ENCODE assay signal across 30 mouse cellular contexts in genomic region chr5:137394456-137394855, GRCm38 (mm10). TPM values are rescaled to one million over a fixed set of nuclear protein-coding genes. Genes with fewer than 3 reads are reported as not detected.
DNase-seq lines count a peak whose midpoint lies in the region; ATAC-seq and TF ChIP-seq lines count a peak whose summit lies in the region.
"Had no signal": no experiment of that assay in that cellular context is flagged by ENCODE, and none has a peak within 500 bp of the region (broad histone marks: within the 10 kb centered on the region; RNA-seq: fewer than 3 reads in every experiment).

No protein-coding gene starts in this region.

- H3K36me3 ChIP-seq in liver, embryonic 14.5 days (replicated peaks; ENCODE audit: control insufficient read depth, insufficient read depth, low read depth) = no peaks in the 10 kb centered on the region
- H3K36me3 ChIP-seq in liver, embryonic 11.5 days (ENCODE audit: control insufficient read depth, insufficient read depth, low read length) = no peaks in the 10 kb centered on the region
- no peaks in the 10 kb centered on the region for H3K36me3 ChIP-seq in midbrain, postnatal 0 days (ENCODE audit: insufficient read depth, low read length)
- no peaks in the 10 kb centered on the region for H3K36me3 ChIP-seq in midbrain, embryonic 10.5 days
- no peaks in the 10 kb centered on the region for H3K36me3 ChIP-seq in ES-E14 (ENCODE audit: control insufficient read depth, insufficient read depth, low read length, poor library complexity, severe bottlenecking)
- no peaks in the 10 kb centered on the region for H3K36me3 ChIP-seq in stomach, postnatal 0 days (ENCODE audit: control insufficient read depth, insufficient read depth, low read length)
- H3K36me3 ChIP-seq: embryonic facial prominence, embryonic 10.5 days; embryonic facial prominence, embryonic 15.5 days; forebrain, embryonic 12.5 days; hindbrain, embryonic 12.5 days; neural tube, embryonic 15.5 days had no signal

- H3K9me3 ChIP-seq in liver, embryonic 14.5 days (ENCODE audit: control insufficient read depth, low read length) = no peaks in the 10 kb centered on the region
- H3K9me3 ChIP-seq in liver, embryonic 11.5 days (ENCODE audit: control insufficient read depth, low read length) = no peaks in the 10 kb centered on the region
- no peaks in the 10 kb centered on the region for H3K9me3 ChIP-seq in midbrain, postnatal 0 days (ENCODE audit: low read length)
- no peaks in the 10 kb centered on the region for H3K9me3 ChIP-seq in midbrain, embryonic 10.5 days (replicated peaks)
- no peaks in the 10 kb centered on the region for H3K9me3 ChIP-seq in ES-E14 (ENCODE audit: control insufficient read depth, insufficient read depth, low read depth, low read length)
- no peaks in the 10 kb centered on the region for H3K9me3 ChIP-seq in stomach, postnatal 0 days (ENCODE audit: control insufficient read depth, low read length)
- H3K9me3 ChIP-seq: embryonic facial prominence, embryonic 10.5 days; embryonic facial prominence, embryonic 15.5 days; forebrain, embryonic 12.5 days; hindbrain, embryonic 12.5 days; neural tube, embryonic 15.5 days had no signal

- WGBS in liver, embryonic 14.5 days (ENCODE audit: insufficient replicate concordance) = 29% methylated on average over 7 of the region's 7 CpGs
- WGBS in liver, embryonic 11.5 days = 43% methylated on average over 7 of the region's 7 CpGs
- WGBS in midbrain, postnatal 0 days = 51% methylated on average over 7 of the region's 7 CpGs
- WGBS in midbrain, embryonic 10.5 days = 45% methylated on average over 7 of the region's 7 CpGs
- 40% methylated on average over 7 of the region's 7 CpGs for WGBS in stomach, postnatal 0 days

- in situ Hi-C loops in ES-E14 (cut with MboI; ENCODE audit: low sequenced_read_pairs in 2 of 2, unreplicated experiment in 2 of 2) = no loop called here

- 0 out of 2 replicates have a peak, but pooled peaks have one; percentile 19 for TF ChIP-seq CTCF in liver, embryonic 14.5 days (IDR thresholded peaks at IDR 0.05; ENCODE audit: low read depth)
- peak; percentile 12; the same call in 1 of the 2 replicates for TF ChIP-seq CTCF in midbrain, postnatal 0 days (IDR thresholded peaks at IDR 0.05)
- TF ChIP-seq CTCF in stomach, postnatal 0 days (IDR thresholded peaks at IDR 0.05; ENCODE audit: low read depth) = peak; percentile 33

- H3K27ac ChIP-seq in liver, embryonic 14.5 days = no peak overlapping the region
- no peak overlapping the region for H3K27ac ChIP-seq in liver, embryonic 11.5 days (ENCODE audit: low read depth, low read length)
- no peak overlapping the region for H3K27ac ChIP-seq in midbrain, postnatal 0 days (ENCODE audit: low read depth, low read length)
- H3K27ac ChIP-seq in midbrain, embryonic 10.5 days (replicated peaks) = no peak overlapping the region
- H3K27ac ChIP-seq in ES-E14 (ENCODE audit: insufficient read depth, low read depth, low read length, poor library complexity, severe bottlenecking) = no peak overlapping the region
- H3K27ac ChIP-seq in stomach, postnatal 0 days (replicated peaks) = no peak overlapping the region
- H3K27ac ChIP-seq: embryonic facial prominence, embryonic 10.5 days; embryonic facial prominence, embryonic 15.5 days; forebrain, embryonic 12.5 days; hindbrain, embryonic 12.5 days; macrophage; neural tube, embryonic 15.5 days had no signal

- no peak overlapping the region for H3K4me3 ChIP-seq in liver, embryonic 14.5 days (ENCODE audit: insufficient read depth in 1 of 2, low read depth in 2 of 2, low read length in 2 of 2)
- no peak overlapping the region for H3K4me3 ChIP-seq in liver, embryonic 11.5 days (ENCODE audit: low read depth, low read length)
- H3K4me3 ChIP-seq in midbrain, postnatal 0 days (ENCODE audit: low read depth, low read length) = no peak overlapping the region
- no peak overlapping the region for H3K4me3 ChIP-seq in midbrain, embryonic 10.5 days
- H3K4me3 ChIP-seq in ES-E14 (ENCODE audit: insufficient read depth in 1 of 2, low read depth in 1 of 2, low read length in 2 of 2, poor library complexity in 1 of 2, severe bottlenecking in 1 of 2) = no peak overlapping the region
- no peak overlapping the region for H3K4me3 ChIP-seq in stomach, postnatal 0 days (ENCODE audit: low read depth, low read length)
- H3K4me3 ChIP-seq: embryonic facial prominence, embryonic 10.5 days; embryonic facial prominence, embryonic 15.5 days; forebrain, embryonic 12.5 days; hindbrain, embryonic 12.5 days; neural tube, embryonic 15.5 days had no signal

- TF ChIP-seq EP300 in liver, embryonic 14.5 days (IDR thresholded peaks at IDR 0.05; ENCODE audit: low read depth) = no peak
- TF ChIP-seq EP300 in stomach, postnatal 0 days (optimal IDR thresholded peaks at IDR 0.05) = no peak

- no peak overlapping the region for H3K4me2 ChIP-seq in liver, embryonic 14.5 days (ENCODE audit: low read depth)
- no peak overlapping the region for H3K4me2 ChIP-seq in liver, embryonic 11.5 days
- no peak overlapping the region for H3K4me2 ChIP-seq in midbrain, postnatal 0 days (ENCODE audit: low read depth, low read length, poor library complexity, severe bottlenecking)
- H3K4me2 ChIP-seq in stomach, postnatal 0 days (replicated peaks; ENCODE audit: low read depth) = no peak overlapping the region
- H3K4me2 ChIP-seq: embryonic facial prominence, embryonic 15.5 days; forebrain, embryonic 12.5 days; heart, embryonic 11.5 days; hindbrain, embryonic 12.5 days; neural tube, embryonic 15.5 days had no signal

- H3K27me3 ChIP-seq in liver, embryonic 14.5 days (ENCODE audit: control insufficient read depth, insufficient read depth, low read length) = no peaks in the 10 kb centered on the region
- no peaks in the 10 kb centered on the region for H3K27me3 ChIP-seq in liver, embryonic 11.5 days (replicated peaks; ENCODE audit: control insufficient read depth, insufficient read depth, low read length)
- no peaks in the 10 kb centered on the region for H3K27me3 ChIP-seq in midbrain, postnatal 0 days (ENCODE audit: insufficient read depth, low read length)
- no peaks in the 10 kb centered on the region for H3K27me3 ChIP-seq in midbrain, embryonic 10.5 days (ENCODE audit: low read depth, poor library complexity, severe bottlenecking)
- no peaks in the 10 kb centered on the region for H3K27me3 ChIP-seq in stomach, postnatal 0 days (ENCODE audit: control insufficient read depth, insufficient read depth, low read length)
- H3K27me3 ChIP-seq: embryonic facial prominence, embryonic 15.5 days; neural tube, embryonic 15.5 days had no signal

- no peak for DNase-seq in liver, embryonic 14.5 days (ENCODE audit: low read depth in 3 of 3, low spot score in 3 of 3)
- no peak for DNase-seq in liver, embryonic 11.5 days (ENCODE audit: low spot score)
- DNase-seq in midbrain, postnatal 0 days (ENCODE audit: low spot score) = no peak
- DNase-seq in midbrain, embryonic 10.5 days (ENCODE audit: low spot score) = no peak
- peak; percentile 34 for DNase-seq in ES-E14 (ENCODE audit: low read depth, low spot score)
- DNase-seq in stomach, postnatal 0 days (ENCODE audit: low spot score) = no peak
- no peak for DNase-seq in heart, adult 18-20 months
- DNase-seq in gastrocnemius, adult 8-10 months (ENCODE audit: low spot score in 2 of 2) = no peak
- DNase-seq: adrenal gland, postnatal 36 days; cerebellum, adult 2 months; cerebellum, postnatal 14 days; gastrocnemius, postnatal 25 days; heart, adult 11 months; heart, postnatal 36 days; kidney, adult 11 months; kidney, postnatal 10 days; layer of hippocampus, adult 9-11 months; liver; lung, adult 18-20 months; midbrain, embryonic 14.5 days; retina, postnatal 1 day; right cerebral cortex, postnatal 14 days had no signal

- ATAC-seq in liver, embryonic 14.5 days (ENCODE audit: insufficient read depth) = no peak
- no peak for ATAC-seq in liver, embryonic 11.5 days (replicated peaks; ENCODE audit: low FRiP score)
- ATAC-seq in midbrain, postnatal 0 days (ENCODE audit: low FRiP score) = no peak
- no peak for ATAC-seq in stomach, postnatal 0 days (ENCODE audit: low FRiP score, low TSS enrichment)

- H3K9ac ChIP-seq in liver, embryonic 14.5 days (replicated peaks) = no peak overlapping the region
- H3K9ac ChIP-seq in liver, embryonic 11.5 days (ENCODE audit: low read depth, low read length) = no peak overlapping the region
- H3K9ac ChIP-seq in midbrain, postnatal 0 days (replicated peaks; ENCODE audit: low read length, poor library complexity, severe bottlenecking) = no peak overlapping the region
- no peak overlapping the region for H3K9ac ChIP-seq in ES-E14 (ENCODE audit: insufficient read depth, low read depth, low read length, poor library complexity, severe bottlenecking)
- no peak overlapping the region for H3K9ac ChIP-seq in stomach, postnatal 0 days (ENCODE audit: low read length)
- H3K9ac ChIP-seq: embryonic facial prominence, embryonic 15.5 days; forebrain, embryonic 12.5 days; hindbrain, embryonic 12.5 days; neural tube, embryonic 15.5 days had no signal

- no peaks in the 10 kb centered on the region for H3K4me1 ChIP-seq in liver, embryonic 14.5 days (replicated peaks; ENCODE audit: control insufficient read depth in 2 of 2, insufficient read depth in 2 of 2, low read length in 1 of 2)
- no peaks in the 10 kb centered on the region for H3K4me1 ChIP-seq in liver, embryonic 11.5 days (replicated peaks; ENCODE audit: control insufficient read depth, insufficient read depth, low read length)
- H3K4me1 ChIP-seq in midbrain, postnatal 0 days (ENCODE audit: insufficient read depth, low read length) = no peaks in the 10 kb centered on the region
- peaks cover 6% of the 10 kb centered on the region; the same call in 1 of the 2 replicates for H3K4me1 ChIP-seq in midbrain, embryonic 10.5 days
- peaks cover 0 to 4% of the 10 kb centered on the region in 2 experiments; a peak in 1 of 4 replicates for H3K4me1 ChIP-seq in ES-E14 (ENCODE audit: control insufficient read depth in 2 of 2, insufficient read depth in 2 of 2, low read length in 2 of 2, poor library complexity in 1 of 2)
- H3K4me1 ChIP-seq in stomach, postnatal 0 days (replicated peaks; ENCODE audit: control insufficient read depth, insufficient read depth) = no peaks in the 10 kb centered on the region
- H3K4me1 ChIP-seq: embryonic facial prominence, embryonic 10.5 days; embryonic facial prominence, embryonic 15.5 days; forebrain, embryonic 12.5 days; hindbrain, embryonic 12.5 days; neural tube, embryonic 15.5 days had no signal

RNA-seq across cellular contexts. Expression of gene Ephb4, which starts 44.5 kb away (rescaled TPM):
- 7.8 and 8.2 TPM in 2 replicates for polyA plus RNA-seq in liver, embryonic 14.5 days (2012; rRNA removed)
- 5.7 and 6.6 TPM in 2 replicates for polyA plus RNA-seq in liver, embryonic 14.5 days (2014; fragmentation: Nextera tagmentation; extraction: Ambion mirVana)
- 28.2 and 29.9 TPM in 2 replicates for polyA plus RNA-seq in liver, embryonic 11.5 days (2014; fragmentation: Nextera tagmentation; extraction: Ambion mirVana)
- total RNA-seq in midbrain, postnatal 0 days (2014; rRNA removed) = 14.0 and 16.0 TPM in 2 replicates
- polyA plus RNA-seq in midbrain, postnatal 0 days (2015; fragmentation: Nextera tagmentation; extraction: Ambion mirVana) = 4.7 and 4.9 TPM in 2 replicates
- 28.9 and 30.0 TPM in 2 replicates for polyA plus RNA-seq in midbrain, embryonic 10.5 days (2016; fragmentation: Nextera tagmentation; extraction: Ambion mirVana)
- total RNA-seq in ES-E14 (2012; rRNA removed) = 34.3 and 58.8 TPM in 2 replicates
- 12.1 and 13.9 TPM in 2 replicates for polyA plus RNA-seq in stomach, postnatal 0 days (2015; fragmentation: Nextera tagmentation; extraction: Ambion mirVana)
- 10 to 100 TPM; 37.1 to 38.8 TPM for total RNA-seq in heart, adult 18-20 months (2021)
- total RNA-seq in gastrocnemius, adult 8-10 months (2022) = 10 to 100 TPM in 1 of 4 experiments, 1 to 10 TPM in 3; 6.9 to 10.7 (median 8.6) TPM
- total RNA-seq: megakaryocyte-erythroid progenitor cell, adult 5-6 weeks had no signal
- polyA plus RNA-seq: macrophage had no signal
